Mouse (Mus musculus) stomach, embryonic 16.5 days (tissue): ENCODE data around the gene Mt2. TPM values are rescaled to one million over a fixed set of nuclear protein-coding genes. Genes with fewer than 3 reads are reported as not detected.

ENCODE experiments used
- ATAC-seq: fragments of 200-750 bp; cut with Nextera tagmentation; 2 replicates; pipeline ENCODE4 v1.8.0; 2017; ENCODE audit warnings: moderate number of reproducible peaks, moderate TSS enrichment; ENCODE audit not compliant: insufficient read depth, low FRiP score
- H3K27ac ChIP-seq: fragments of 300-500 bp; sonication (generic); 2 replicates; pipeline ENCODE4 v1.5.1; 2014; ENCODE audit warnings: low read length
- H3K27me3 ChIP-seq: fragments of 300-500 bp; sonication (generic); 2 replicates; pipeline ENCODE4 v1.6.1; 2014; ENCODE audit warnings: low read length, control low read depth, mixed read lengths; ENCODE audit not compliant: control insufficient read depth, insufficient read depth
- H3K36me3 ChIP-seq: fragments of 300-500 bp; sonication (generic); 2 replicates; pipeline ENCODE4 v1.6.1; 2014; ENCODE audit warnings: low read length; ENCODE audit not compliant: control insufficient read depth, insufficient read depth
- H3K4me1 ChIP-seq: fragments of 300-500 bp; sonication (generic); 2 replicates; pipeline ENCODE4 v1.6.1; 2014; ENCODE audit warnings: low read length, control low read depth, mixed read lengths; ENCODE audit not compliant: control insufficient read depth, insufficient read depth
- H3K4me2 ChIP-seq: fragments of 300-500 bp; sonication (generic); 2 replicates; pipeline ENCODE4 v1.6.1; 2014; ENCODE audit warnings: low read depth, low read length, mixed read lengths
- H3K4me3 ChIP-seq: fragments of 300-500 bp; sonication (generic); replicated peaks from 2 replicates; pipeline ENCODE4 v1.5.1; 2014; ENCODE audit warnings: mild to moderate bottlenecking, low read length
- H3K9ac ChIP-seq: fragments of 300-500 bp; sonication (generic); 2 replicates; pipeline ENCODE4 v1.6.1; 2014; ENCODE audit warnings: low read length
- H3K9me3 ChIP-seq: fragments of 300-500 bp; sonication (generic); replicated peaks from 2 replicates; pipeline ENCODE4 v1.6.1; 2016; ENCODE audit warnings: low read length, control low read depth; ENCODE audit not compliant: control insufficient read depth
- WGBS: fragments of 180-500 bp; shearing (Covaris S2); extraction: QIAGEN DNeasy Blood & Tissue Kit; methylation state at CpG from one replicate; pipeline ENCODE4 v1.1.7; 2014; 5-methylcytosine and 5-hydroxymethylcytosine counted together
- polyA plus RNA-seq: library from polyadenylated mRNA; unstranded; fragments of >200 nt; fragmentation: Nextera tagmentation; extraction: Ambion mirVana; gene quantifications from 2 replicates; pipeline ENCODE4 v1.2.1, GENCODE M21; 2015

The Mt2 gene
- polyA plus RNA-seq, 1 experiment from 2014 or later, result 598 TPM

GRCm38 (mm10) chr8:94189275-94190031, 17.0 kb downstream of the Mt2 start:
- Histone ChIP-seq H3K9me3 (no peaks in the 10 kb centered on the region), H3K36me3 (no peaks in the 10 kb centered on the region), H3K4me3 (no peak overlapping the region), H3K27ac (no peak overlapping the region), H3K4me1 (peaks cover 27% of the 10 kb centered on the region), H3K27me3 (no peaks in the 10 kb centered on the region; the same call in 1 of the 2 replicates), H3K4me2 (no peak overlapping the region), H3K9ac (no peak overlapping the region)
- 67% methylated on average over 13 of the region's 13 CpGs for WGBS
- no peak for ATAC-seq

GRCm38 (mm10) chr8:94191101-94191691, 18.7 kb downstream of the Mt2 start:
- 19% methylated on average over 21 of the region's 21 CpGs for WGBS
- no peaks in the 10 kb centered on the region for H3K9me3 ChIP-seq
- peaks cover 24% of the 10 kb centered on the region for H3K4me1 ChIP-seq
- 0 out of 2 replicates have a peak overlapping the region, but pooled peaks have one; percentile 14 for H3K27ac ChIP-seq
- H3K4me3 ChIP-seq, result peak overlapping the region; percentile 43
- H3K4me2 ChIP-seq, result peak overlapping the region; percentile 61
- peak overlapping the region; percentile 60 for H3K9ac ChIP-seq
- peak; percentile 57 for ATAC-seq
- H3K36me3 ChIP-seq, result no peaks in the 10 kb centered on the region
- H3K27me3 ChIP-seq, result no peaks in the 10 kb centered on the region; the same call in 1 of the 2 replicates

GRCm38 (mm10) chr8:94192926-94193325, 20.5 kb downstream of the Mt2 start:
- peaks cover 9% of the 10 kb centered on the region; the same call in 1 of the 2 replicates for H3K4me1 ChIP-seq
- no peaks in the 10 kb centered on the region for H3K27me3 ChIP-seq
- H3K4me2 ChIP-seq, result no peak overlapping the region
- no peak overlapping the region for H3K4me3 ChIP-seq
- no peak for ATAC-seq
- no peak overlapping the region for H3K27ac ChIP-seq
- H3K9me3 ChIP-seq, result no peaks in the 10 kb centered on the region
- H3K36me3 ChIP-seq, result no peaks in the 10 kb centered on the region
- 58% methylated on average over 1 of the region's 1 CpGs for WGBS
- no peak overlapping the region for H3K9ac ChIP-seq

- Histone ChIP-seq H3K4me1 (peaks cover 11% of the 10 kb centered on the region; the same call in 1 of the 2 replicates), H3K27me3 (no peaks in the 10 kb centered on the region), H3K9me3 (no peaks in the 10 kb centered on the region), H3K36me3 (no peaks in the 10 kb centered on the region), H3K27ac (no peak overlapping the region), H3K4me3 (no peak overlapping the region), H3K9ac (no peak overlapping the region), H3K4me2 (no peak overlapping the region)
- no peak for ATAC-seq
- WGBS, result 78% methylated on average over 7 of the region's 7 CpGs
These were observed 22.2 kb downstream of the Mt2 start for GRCm38 (mm10) chr8:94194591-94195223.

GRCm38 (mm10) chr8:94199202-94199869, 26.9 kb downstream of the Mt2 start:
- Histone ChIP-seq H3K27ac (no peak overlapping the region), H3K9ac (no peak overlapping the region), H3K36me3 (no peaks in the 10 kb centered on the region), H3K27me3 (no peaks in the 10 kb centered on the region), H3K9me3 (no peaks in the 10 kb centered on the region), H3K4me3 (no peak overlapping the region), H3K4me2 (peak overlapping the region; percentile 32; the same call in 1 of the 2 replicates), H3K4me1 (peaks cover 3% of the 10 kb centered on the region; the same call in 1 of the 2 replicates)
- no peak for ATAC-seq
- WGBS, result 44% methylated on average over 10 of the region's 10 CpGs

GRCm38 (mm10) chr8:94204043-94204442, 31.6 kb downstream of the Mt2 start:
- H3K4me1 ChIP-seq, result peaks cover 3% of the 10 kb centered on the region; the same call in 1 of the 2 replicates
- no peak overlapping the region for H3K4me3 ChIP-seq
- H3K27me3 ChIP-seq, result no peaks in the 10 kb centered on the region
- H3K27ac ChIP-seq, result no peak overlapping the region
- ATAC-seq, result no peak
- H3K36me3 ChIP-seq, result no peaks in the 10 kb centered on the region
- H3K9me3 ChIP-seq, result no peaks in the 10 kb centered on the region
- WGBS, result 62% methylated on average over 3 of the region's 3 CpGs
- no peak overlapping the region for H3K4me2 ChIP-seq
- no peak overlapping the region for H3K9ac ChIP-seq

GRCm38 (mm10) chr8:94205736-94206135, 33.3 kb downstream of the Mt2 start:
- Histone ChIP-seq H3K36me3 (no peaks in the 10 kb centered on the region), H3K9ac (no peak overlapping the region; the same call in 1 of the 2 replicates), H3K4me2 (no peak overlapping the region), H3K27ac (no peak overlapping the region), H3K4me1 (no peaks in the 10 kb centered on the region), H3K27me3 (no peaks in the 10 kb centered on the region), H3K4me3 (no peak overlapping the region), H3K9me3 (no peaks in the 10 kb centered on the region)
- peak; percentile 39; the same call in 1 of the 2 replicates for ATAC-seq
- WGBS, result 20% methylated on average over 5 of the region's 5 CpGs

GRCm38 (mm10) chr8:94206256-94206655, 33.8 kb downstream of the Mt2 start:
- H3K4me3 ChIP-seq, result no peak overlapping the region
- no peaks in the 10 kb centered on the region for H3K4me1 ChIP-seq
- ATAC-seq, result no peak
- H3K27ac ChIP-seq, result no peak overlapping the region
- H3K9me3 ChIP-seq, result no peaks in the 10 kb centered on the region
- H3K4me2 ChIP-seq, result no peak overlapping the region
- no peaks in the 10 kb centered on the region for H3K36me3 ChIP-seq
- no peak overlapping the region for H3K9ac ChIP-seq
- H3K27me3 ChIP-seq, result no peaks in the 10 kb centered on the region
- 77% methylated on average over 8 of the region's 8 CpGs for WGBS
